Mouse (Mus musculus): ENCODE results near the gene Chuk.

The Chuk gene

DNA sequence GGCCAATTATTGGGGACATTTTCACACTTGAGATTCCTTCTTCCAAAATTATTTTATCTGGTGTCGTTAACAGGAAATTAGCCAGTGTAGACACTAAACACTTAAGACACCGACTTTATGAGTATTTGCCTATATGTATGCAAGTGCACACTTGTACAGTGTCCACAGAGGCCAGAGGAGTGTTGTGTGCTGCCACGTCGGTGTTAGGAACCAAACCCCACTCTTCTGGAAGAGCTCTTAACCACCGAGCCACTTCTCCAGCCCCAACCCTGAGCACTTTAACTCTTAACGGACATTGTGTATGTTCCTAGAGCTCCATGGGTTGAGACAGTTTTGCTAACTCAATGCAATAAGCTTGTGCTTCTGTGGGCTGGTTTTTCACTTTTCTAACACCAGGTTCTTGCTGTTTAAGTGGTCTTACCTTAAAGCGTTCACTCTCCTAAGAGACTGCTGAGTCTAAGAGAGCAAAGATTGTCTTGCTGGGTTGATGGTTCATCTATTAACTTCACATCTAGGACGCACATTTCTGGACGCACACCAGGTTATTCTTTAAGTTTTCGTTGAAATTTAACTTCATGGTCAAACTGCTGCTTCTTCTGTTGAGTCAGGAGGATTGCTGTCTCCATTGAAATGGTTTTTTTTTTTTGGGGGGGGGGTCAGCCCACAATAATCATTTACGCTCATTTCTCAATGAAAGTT is 75.1 kb downstream of the Chuk start:
- DNase-seq, result no peak

DNA sequence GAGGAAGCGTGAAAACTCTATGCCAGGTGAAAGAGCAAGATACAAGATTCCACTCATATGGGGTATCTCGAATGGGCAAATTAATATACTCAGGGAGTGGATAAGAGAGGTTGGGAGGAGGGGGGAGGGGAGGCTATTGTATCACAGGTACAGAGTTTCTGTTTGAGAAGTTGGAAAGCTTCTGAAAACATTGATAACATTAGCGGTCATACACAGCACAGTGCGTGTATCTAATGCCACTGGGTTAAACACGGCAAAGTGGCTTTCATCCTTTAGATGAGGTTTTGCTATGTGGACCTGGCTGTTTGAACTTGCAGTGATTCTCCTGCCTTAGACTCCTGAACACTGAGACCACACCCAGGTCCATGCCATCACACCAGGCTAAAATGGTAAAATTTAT is 77.3 kb downstream of the Chuk start:
- no peak for DNase-seq

GRCm38 (mm10) chr19:44028972-44029371 is 78.3 kb downstream of the Chuk start, which contains the start of gene Cyp2c23:
Gene Cyp2c23, minus strand, starts transcription at chr19:44029208.
- no peak for DNase-seq

- DNase-seq, result no peak
Observed at GRCm38 (mm10) chr19:44026956-44027530, 80.2 kb downstream of the Chuk start.

GRCm38 (mm10) chr19:44024921-44025585 is 82.2 kb downstream of the Chuk start:
- DNase-seq, result no peak

Data from cerebellum, adult 8-10 months (tissue).